Mouse (Mus musculus): ENCODE measurements around the gene Cyp2d12. TPM values are rescaled to one million over a fixed set of nuclear protein-coding genes. Genes with fewer than 3 reads are reported as not detected.
"Not testable (repeated sequence)": the region's sequence is repeated elsewhere in the genome, so short reads cannot be mapped to it uniquely, and the experiment has no call there.

Cyp2d12 gene
- polyA plus RNA-seq (2014; fragmentation: Nextera tagmentation; extraction: Ambion mirVana), result not detected in 2 replicates

- Histone ChIP-seq H3K4me2 (ENCODE audit: low read length) (no peak within 1 kb of the TSS), H3K4me1 (ENCODE audit: control insufficient read depth in 2 of 2, insufficient read depth in 2 of 2, low read length in 2 of 2) (no peaks in the 10 kb centered on the region), H3K9me3 (ENCODE audit: control insufficient read depth, low read length) (peaks cover 3% of the 10 kb centered on the region), H3K36me3 (ENCODE audit: control insufficient read depth, insufficient read depth, low read length) (no peaks in the 10 kb centered on the region), H3K4me3 (ENCODE audit: control insufficient read depth in 1 of 2, insufficient read depth in 1 of 2, low read depth in 1 of 2, low read length in 2 of 2) (no peak within 1 kb of the TSS), H3K9ac (ENCODE audit: low read length) (no peak within 1 kb of the TSS), H3K27ac (replicated peaks in 1 of 2; ENCODE audit: control insufficient read depth in 1 of 2, insufficient read depth in 1 of 2, low read depth in 2 of 2, low read length in 2 of 2) (no peak within 1 kb of the TSS), H3K27me3 (ENCODE audit: control insufficient read depth, insufficient read depth, low read length) (no peaks in the 10 kb centered on the region)
- ATAC-seq (ENCODE audit: insufficient number of reproducible peaks, insufficient read depth, low FRiP score, low read depth), result no peak
- 71% methylated on average over 7 of the region's 7 CpGs for WGBS
These were observed at the start of gene Cyp2d12 for GRCm38 (mm10) chr15:82554531-82555230. Cyp2d12 (plus strand) TSS chr15:82555072.

DNA sequence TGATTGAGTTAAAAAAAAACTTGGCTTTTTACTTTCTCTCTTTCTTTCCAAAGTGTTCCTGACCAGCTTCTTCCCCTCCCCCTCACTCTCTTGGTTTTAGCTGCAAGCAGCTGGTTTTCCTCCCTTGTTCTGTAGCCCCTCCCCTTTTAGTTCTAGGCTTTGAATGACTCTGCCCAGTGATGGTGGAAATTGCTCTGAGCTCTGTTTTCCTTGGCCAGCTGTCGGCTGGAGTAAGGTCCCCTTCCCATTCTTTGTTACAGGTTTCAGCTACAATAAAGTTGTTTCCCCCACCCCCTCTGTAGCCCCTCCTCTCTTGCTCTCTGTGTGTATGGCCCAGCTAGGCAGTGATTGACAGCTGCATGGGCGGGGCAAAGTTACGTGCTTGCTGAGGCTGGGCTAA lies 47.9 kb upstream of the Cyp2d12 start:
- Histone ChIP-seq H3K9ac (ENCODE audit: low read length) (no peak overlapping the region), H3K27me3 (ENCODE audit: control insufficient read depth, insufficient read depth, low read length) (no peaks in the 10 kb centered on the region), H3K27ac (replicated peaks in 1 of 2; ENCODE audit: control insufficient read depth in 1 of 2, insufficient read depth in 1 of 2, low read depth in 2 of 2, low read length in 2 of 2) (no peak overlapping the region), H3K4me3 (ENCODE audit: control insufficient read depth in 1 of 2, insufficient read depth in 1 of 2, low read depth in 1 of 2, low read length in 2 of 2) (no peak overlapping the region), H3K4me1 (ENCODE audit: control insufficient read depth in 2 of 2, insufficient read depth in 2 of 2, low read length in 2 of 2) (no peaks in the 10 kb centered on the region), H3K4me2 (ENCODE audit: low read length) (no peak overlapping the region), H3K36me3 (ENCODE audit: control insufficient read depth, insufficient read depth, low read length) (no peaks in the 10 kb centered on the region), H3K9me3 (ENCODE audit: control insufficient read depth, low read length) (peaks cover 7% of the 10 kb centered on the region)
- no peak for ATAC-seq (ENCODE audit: insufficient number of reproducible peaks, insufficient read depth, low FRiP score, low read depth)
- 69% methylated on average over 3 of the region's 3 CpGs for WGBS

DNA sequence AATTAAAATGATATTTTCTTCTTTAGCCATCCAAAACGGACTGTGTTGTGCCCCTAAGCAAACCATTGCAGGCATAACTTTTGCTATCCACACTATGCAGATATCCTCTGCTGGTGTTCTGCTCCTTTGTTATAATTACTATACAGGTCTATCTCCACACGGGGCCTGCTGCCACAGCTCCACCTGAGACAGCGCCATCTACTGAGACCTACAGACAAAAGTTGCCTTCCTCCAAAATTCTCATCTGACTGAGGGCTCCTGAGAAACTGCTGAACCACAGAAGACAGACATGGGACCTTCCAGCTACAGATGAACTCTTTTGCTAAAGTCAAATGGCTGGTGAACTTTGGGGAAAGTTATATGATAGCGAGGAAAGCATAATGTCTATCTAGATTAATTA lies 47.1 kb upstream of the Cyp2d12 start:
- H3K27me3 ChIP-seq (ENCODE audit: control insufficient read depth, insufficient read depth, low read length); H3K36me3 ChIP-seq (ENCODE audit: control insufficient read depth, insufficient read depth, low read length); H3K4me2 ChIP-seq (ENCODE audit: low read length); H3K9me3 ChIP-seq (ENCODE audit: control insufficient read depth, low read length); ATAC-seq (ENCODE audit: insufficient number of reproducible peaks, insufficient read depth, low FRiP score, low read depth); H3K27ac ChIP-seq (replicated peaks in 1 of 2; ENCODE audit: control insufficient read depth in 1 of 2, insufficient read depth in 1 of 2, low read depth in 2 of 2, low read length in 2 of 2); H3K9ac ChIP-seq (ENCODE audit: low read length); H3K4me3 ChIP-seq (ENCODE audit: control insufficient read depth in 1 of 2, insufficient read depth in 1 of 2, low read depth in 1 of 2, low read length in 2 of 2); H3K4me1 ChIP-seq (ENCODE audit: control insufficient read depth in 2 of 2, insufficient read depth in 2 of 2, low read length in 2 of 2): not testable (repeated sequence)
- 42% methylated on average over 4 of the region's 4 CpGs for WGBS

GRCm38 (mm10) chr15:82509495-82509894 lies 45.4 kb upstream of the Cyp2d12 start:
- H3K9me3 ChIP-seq (ENCODE audit: control insufficient read depth, low read length); H3K27ac ChIP-seq (replicated peaks in 1 of 2; ENCODE audit: control insufficient read depth in 1 of 2, insufficient read depth in 1 of 2, low read depth in 2 of 2, low read length in 2 of 2); H3K27me3 ChIP-seq (ENCODE audit: control insufficient read depth, insufficient read depth, low read length); H3K4me2 ChIP-seq (ENCODE audit: low read length); ATAC-seq (ENCODE audit: insufficient number of reproducible peaks, insufficient read depth, low FRiP score, low read depth); H3K36me3 ChIP-seq (ENCODE audit: control insufficient read depth, insufficient read depth, low read length); H3K4me3 ChIP-seq (ENCODE audit: control insufficient read depth in 1 of 2, insufficient read depth in 1 of 2, low read depth in 1 of 2, low read length in 2 of 2); H3K9ac ChIP-seq (ENCODE audit: low read length); H3K4me1 ChIP-seq (ENCODE audit: control insufficient read depth in 2 of 2, insufficient read depth in 2 of 2, low read length in 2 of 2): not testable (repeated sequence)
- WGBS, result 80% methylated on average over 4 of the region's 4 CpGs

DNA sequence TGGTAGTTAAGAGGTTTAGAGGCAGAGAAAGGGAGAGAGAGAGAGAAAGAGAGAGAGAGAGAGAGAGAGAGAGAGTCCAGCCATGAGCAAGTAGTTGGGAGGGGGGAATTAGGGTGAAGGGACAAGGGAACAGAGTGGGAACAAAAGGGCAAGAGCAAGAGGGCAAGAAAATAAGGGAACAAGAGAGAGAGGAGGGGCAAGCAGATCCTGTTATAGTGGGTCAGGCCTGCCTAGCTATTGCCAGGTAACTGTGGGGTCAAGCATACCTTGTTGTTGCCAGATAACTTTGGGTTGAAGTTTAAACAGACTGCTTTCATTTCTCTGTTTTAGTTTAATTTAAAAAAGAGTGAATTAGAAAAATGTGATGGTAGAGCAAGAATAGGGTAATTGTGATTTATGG lies 44.4 kb upstream of the Cyp2d12 start:
- H3K9ac ChIP-seq (ENCODE audit: low read length); H3K27ac ChIP-seq (replicated peaks in 1 of 2; ENCODE audit: control insufficient read depth in 1 of 2, insufficient read depth in 1 of 2, low read depth in 2 of 2, low read length in 2 of 2); H3K4me1 ChIP-seq (ENCODE audit: control insufficient read depth in 2 of 2, insufficient read depth in 2 of 2, low read length in 2 of 2); H3K4me3 ChIP-seq (ENCODE audit: control insufficient read depth in 1 of 2, insufficient read depth in 1 of 2, low read depth in 1 of 2, low read length in 2 of 2); H3K4me2 ChIP-seq (ENCODE audit: low read length); H3K36me3 ChIP-seq (ENCODE audit: control insufficient read depth, insufficient read depth, low read length); ATAC-seq (ENCODE audit: insufficient number of reproducible peaks, insufficient read depth, low FRiP score, low read depth); H3K27me3 ChIP-seq (ENCODE audit: control insufficient read depth, insufficient read depth, low read length); H3K9me3 ChIP-seq (ENCODE audit: control insufficient read depth, low read length): not testable (repeated sequence)

DNA sequence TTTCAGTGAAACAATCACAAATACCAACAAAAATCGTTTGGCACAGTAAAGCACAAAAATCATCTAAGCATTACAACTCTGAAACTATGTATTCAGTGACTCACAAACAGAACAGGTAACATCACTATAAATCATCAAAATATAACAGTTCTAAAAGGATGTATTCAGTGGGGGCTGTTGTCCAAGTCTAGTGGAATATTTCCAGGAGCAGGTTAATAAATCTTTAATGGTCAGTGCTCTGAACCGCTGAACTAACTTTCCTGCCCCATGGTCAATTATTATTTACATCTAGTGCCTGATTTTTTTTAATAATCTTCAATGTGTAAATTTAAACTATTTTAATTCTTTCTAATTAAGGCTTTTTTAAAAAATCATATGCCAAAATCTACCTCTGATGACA lies 42.8 kb upstream of the Cyp2d12 start:
- not testable (repeated sequence) for H3K9ac ChIP-seq (ENCODE audit: low read length); H3K27me3 ChIP-seq (ENCODE audit: control insufficient read depth, insufficient read depth, low read length); H3K36me3 ChIP-seq (ENCODE audit: control insufficient read depth, insufficient read depth, low read length); H3K4me1 ChIP-seq (ENCODE audit: control insufficient read depth in 2 of 2, insufficient read depth in 2 of 2, low read length in 2 of 2); ATAC-seq (ENCODE audit: insufficient number of reproducible peaks, insufficient read depth, low FRiP score, low read depth); H3K27ac ChIP-seq (replicated peaks in 1 of 2; ENCODE audit: control insufficient read depth in 1 of 2, insufficient read depth in 1 of 2, low read depth in 2 of 2, low read length in 2 of 2); H3K9me3 ChIP-seq (ENCODE audit: control insufficient read depth, low read length); H3K4me2 ChIP-seq (ENCODE audit: low read length); H3K4me3 ChIP-seq (ENCODE audit: control insufficient read depth in 1 of 2, insufficient read depth in 1 of 2, low read depth in 1 of 2, low read length in 2 of 2)
- WGBS, result 49% methylated on average over 2 of the region's 2 CpGs

DNA sequence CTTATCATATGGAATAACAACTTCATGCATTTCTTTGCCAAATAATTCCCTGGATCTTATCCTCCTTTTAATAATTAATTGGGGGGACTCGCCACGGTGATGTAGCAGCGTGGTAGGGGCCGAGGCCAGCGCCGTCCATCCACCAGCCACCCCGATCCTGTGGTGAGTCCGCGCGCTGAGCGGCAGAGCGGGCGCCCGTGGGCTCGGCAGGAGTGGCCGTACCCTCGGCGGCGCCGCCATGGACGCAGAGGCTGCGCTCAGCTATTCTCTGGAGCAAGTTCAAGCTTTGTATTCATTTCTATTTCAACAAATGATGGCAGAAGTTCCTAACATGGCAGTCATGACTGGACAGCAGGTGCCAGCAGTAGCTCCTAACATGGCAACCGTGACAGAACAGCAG lies 38.7 kb upstream of the Cyp2d12 start:
- not testable (repeated sequence) for H3K27me3 ChIP-seq (ENCODE audit: control insufficient read depth, insufficient read depth, low read length); H3K27ac ChIP-seq (replicated peaks in 1 of 2; ENCODE audit: control insufficient read depth in 1 of 2, insufficient read depth in 1 of 2, low read depth in 2 of 2, low read length in 2 of 2); H3K4me3 ChIP-seq (ENCODE audit: control insufficient read depth in 1 of 2, insufficient read depth in 1 of 2, low read depth in 1 of 2, low read length in 2 of 2); H3K4me2 ChIP-seq (ENCODE audit: low read length); H3K9ac ChIP-seq (ENCODE audit: low read length); ATAC-seq (ENCODE audit: insufficient number of reproducible peaks, insufficient read depth, low FRiP score, low read depth); H3K9me3 ChIP-seq (ENCODE audit: control insufficient read depth, low read length); H3K4me1 ChIP-seq (ENCODE audit: control insufficient read depth in 2 of 2, insufficient read depth in 2 of 2, low read length in 2 of 2); H3K36me3 ChIP-seq (ENCODE audit: control insufficient read depth, insufficient read depth, low read length)
- WGBS, result 84% methylated on average over 23 of the region's 23 CpGs

DNA sequence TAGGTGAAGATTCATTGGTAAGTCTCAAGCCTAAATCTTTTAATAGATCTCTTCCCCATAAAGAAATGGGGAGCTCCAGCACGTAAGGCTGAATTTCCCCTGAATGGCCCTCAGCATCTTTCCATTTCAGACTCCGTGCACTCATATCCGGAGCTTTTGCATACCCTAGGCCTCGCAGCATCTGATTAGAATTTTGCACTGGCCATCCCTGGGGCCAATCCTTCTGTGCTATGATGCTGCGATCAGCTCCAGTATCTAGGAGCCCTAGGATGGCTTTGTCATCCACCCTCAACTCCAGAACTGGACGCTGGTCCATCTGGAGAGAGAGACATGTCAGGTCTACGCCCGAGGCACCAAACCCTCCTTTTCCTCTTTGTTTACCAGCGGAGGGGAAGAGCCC lies 27.5 kb upstream of the Cyp2d12 start:
- H3K9ac ChIP-seq (ENCODE audit: low read length); H3K9me3 ChIP-seq (ENCODE audit: control insufficient read depth, low read length); H3K36me3 ChIP-seq (ENCODE audit: control insufficient read depth, insufficient read depth, low read length); H3K4me2 ChIP-seq (ENCODE audit: low read length); ATAC-seq (ENCODE audit: insufficient number of reproducible peaks, insufficient read depth, low FRiP score, low read depth); H3K27ac ChIP-seq (replicated peaks in 1 of 2; ENCODE audit: control insufficient read depth in 1 of 2, insufficient read depth in 1 of 2, low read depth in 2 of 2, low read length in 2 of 2); H3K27me3 ChIP-seq (ENCODE audit: control insufficient read depth, insufficient read depth, low read length); H3K4me3 ChIP-seq (ENCODE audit: control insufficient read depth in 1 of 2, insufficient read depth in 1 of 2, low read depth in 1 of 2, low read length in 2 of 2); H3K4me1 ChIP-seq (ENCODE audit: control insufficient read depth in 2 of 2, insufficient read depth in 2 of 2, low read length in 2 of 2): not testable (repeated sequence)
- WGBS, result 85% methylated on average over 5 of the region's 9 CpGs

Measured in heart, embryonic 14.5 days (tissue).